Mouse (Mus musculus) T-helper 1 cell (primary cell): ENCODE results near the gene Dolpp1.

Experiments used
- in situ Hi-C: fragments of 300-600 bp; cut with MboI, MseI; formaldehyde crosslinking; loops from one replicate; pipeline ENCODE4 v1.15.1; 2025; ENCODE audit warnings: high pct_unique_total_duplicates

Dolpp1 gene

GRCm38 (mm10) chr2:30440701-30441517 lies 48.9 kb downstream of the Dolpp1 start:
- in situ Hi-C loops: no loop called here

- in situ Hi-C loops: no loop called here
Observed at GRCm38 (mm10) chr2:30441518-30442497, 49.8 kb downstream of the Dolpp1 start.

GRCm38 (mm10) chr2:30442498-30442890 lies 50.4 kb downstream of the Dolpp1 start:
- in situ Hi-C loops: no loop called here

- in situ Hi-C loops: no loop called here
Observed at GRCm38 (mm10) chr2:30443281-30443680, 51.2 kb downstream of the Dolpp1 start.

- in situ Hi-C loops: no loop called here
Observed at GRCm38 (mm10) chr2:30444006-30444405, 52.0 kb downstream of the Dolpp1 start.

GRCm38 (mm10) chr2:30444450-30444849 lies 52.4 kb downstream of the Dolpp1 start:
- in situ Hi-C loops: no loop called here

GRCm38 (mm10) chr2:30445312-30445711 lies 53.3 kb downstream of the Dolpp1 start:
- in situ Hi-C loops: no loop called here

GRCm38 (mm10) chr2:30446891-30447826 lies 55.1 kb downstream of the Dolpp1 start:
- in situ Hi-C loops: no loop called here

GRCm38 (mm10) chr2:30448371-30448770 lies 56.3 kb downstream of the Dolpp1 start:
- in situ Hi-C loops: no loop called here
